Mouse (Mus musculus) gastrocnemius, adult 8-10 months (tissue): ENCODE measurements around the gene Adgrf5. TPM values are rescaled to one million over a fixed set of nuclear protein-coding genes. Genes with fewer than 3 reads are reported as not detected.
A peak's percentile ranks its signal among the peaks of the same experiment; 100 is the strongest.
"Not testable (repeated sequence)": the region's sequence is repeated elsewhere in the genome, so short reads cannot be mapped to it uniquely, and the experiment has no call there.

Source experiments
- DNase-seq, 2 experiments: peaks; one replicate each; pipeline ENCODE4 v3.0.0; 2022; ENCODE audit warnings: low spot score in 2 of 2
- total RNA-seq, 4 experiments: library from RNA; stranded (reverse); gene quantifications; 2 replicates each; pipeline ENCODE4 v1.2.4; 2022

The Adgrf5 gene
- total RNA-seq, 4 experiments from 2014 or later: 52.7 to 77.3 (median 63.6) TPM

DNA sequence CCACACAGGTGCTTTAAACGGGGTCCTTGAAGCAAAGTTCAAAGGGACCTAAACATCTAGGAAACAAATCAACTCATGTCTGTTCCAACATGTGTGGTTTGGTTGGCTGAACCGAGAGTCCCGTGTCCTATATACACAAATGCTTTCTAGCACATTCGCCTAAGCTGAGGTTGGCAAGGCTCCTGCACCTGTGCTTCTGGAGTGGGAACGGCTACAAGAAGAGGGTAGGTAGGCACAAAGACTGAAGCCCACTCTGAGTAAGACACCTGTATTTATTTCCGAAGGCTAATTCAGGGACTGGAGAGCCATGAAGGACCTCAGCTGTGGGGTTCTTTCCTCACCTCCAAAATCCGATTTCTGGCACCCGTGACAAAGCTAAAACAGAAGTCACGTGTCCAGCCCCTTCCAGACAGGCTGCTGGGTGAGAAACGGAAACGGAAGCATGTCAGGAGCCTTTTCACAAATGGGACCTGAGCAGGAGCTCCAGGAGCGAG lies 99.5 kb downstream of the Adgrf5 start:
- DNase-seq: no peak

DNA sequence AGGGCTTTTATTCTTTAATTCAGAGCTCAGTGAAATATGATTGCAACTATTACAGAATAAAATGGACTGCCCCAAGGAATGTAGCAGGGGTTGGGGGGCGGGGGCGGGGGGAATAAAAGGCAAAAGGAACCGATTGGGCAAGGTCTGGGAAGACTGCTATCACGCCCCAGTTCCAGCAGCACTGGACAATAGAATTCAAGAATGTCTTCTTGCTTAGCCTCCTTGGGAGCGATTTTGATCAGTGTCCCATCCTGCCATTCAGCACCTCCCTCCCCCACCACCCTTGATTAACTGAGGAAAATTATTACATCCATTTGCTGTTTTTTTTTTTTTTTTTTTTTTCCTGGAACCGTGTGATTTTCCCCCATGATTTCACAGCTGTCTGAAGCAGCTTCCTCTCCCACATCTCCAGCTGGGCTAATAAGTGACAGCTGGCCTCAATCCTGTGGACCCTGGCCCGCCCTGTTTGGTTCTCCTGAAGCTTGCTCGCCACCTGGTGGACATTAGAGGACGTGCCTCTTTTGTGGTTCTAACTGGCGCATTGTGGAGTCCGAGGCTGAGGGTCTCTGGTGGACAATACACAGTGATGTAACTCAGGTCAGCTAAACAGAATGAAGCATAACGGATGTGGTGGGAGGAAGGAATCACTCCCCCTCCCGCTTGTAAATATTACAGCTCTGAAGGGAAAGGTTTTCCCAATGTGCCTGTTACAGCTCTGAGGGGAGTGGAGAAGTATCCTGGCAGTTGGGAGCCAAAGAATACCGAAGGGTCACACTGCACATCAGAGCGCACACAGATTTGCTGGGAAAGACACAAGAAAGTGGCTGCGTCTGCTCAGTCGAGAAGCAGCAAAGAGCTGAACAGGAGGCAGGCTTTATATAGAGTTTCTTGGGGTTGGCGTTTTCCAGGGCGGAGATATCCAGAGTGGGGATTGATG lies 100.3 kb downstream of the Adgrf5 start:
- DNase-seq: peak; percentile 40 to 52

DNA sequence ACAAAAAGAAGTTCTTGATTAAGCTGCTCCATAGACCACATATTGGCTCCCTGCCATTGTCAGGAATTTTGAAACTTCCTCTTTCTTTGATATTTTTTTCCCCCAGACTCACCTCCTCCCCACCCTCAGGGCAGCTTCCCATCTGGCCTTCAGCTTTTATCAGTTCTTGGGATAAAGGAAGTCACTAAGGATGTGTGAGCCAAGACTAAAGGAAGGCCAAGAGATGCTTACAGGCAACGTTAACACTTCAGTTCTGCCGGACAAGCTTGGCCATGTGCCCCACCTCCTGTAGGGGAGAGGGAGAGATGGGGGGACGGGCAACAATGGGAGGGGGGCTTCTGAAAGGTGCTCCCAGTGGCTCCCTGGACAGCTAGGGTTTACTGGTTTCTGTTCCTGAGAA lies 109.8 kb downstream of the Adgrf5 start:
- no peak for DNase-seq

DNA sequence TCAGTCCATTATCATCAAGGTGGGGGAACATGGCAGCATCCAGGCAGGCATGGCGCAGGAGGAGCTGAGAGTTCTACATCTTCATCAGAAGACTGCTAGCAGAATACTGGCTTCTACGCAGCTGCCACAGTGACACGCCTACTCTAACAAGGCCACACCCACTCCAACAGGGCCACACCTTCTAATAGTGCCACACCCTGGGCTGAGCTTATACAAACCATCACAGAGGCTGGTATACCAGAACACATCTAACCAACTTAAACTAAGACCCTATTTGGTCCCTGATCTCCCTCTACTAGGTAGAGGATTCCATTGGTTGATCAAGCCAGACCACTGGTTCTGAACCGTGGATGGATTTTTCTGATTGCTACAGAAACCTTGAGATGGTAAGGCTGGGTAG lies 112.3 kb downstream of the Adgrf5 start:
- no peak for DNase-seq

DNA sequence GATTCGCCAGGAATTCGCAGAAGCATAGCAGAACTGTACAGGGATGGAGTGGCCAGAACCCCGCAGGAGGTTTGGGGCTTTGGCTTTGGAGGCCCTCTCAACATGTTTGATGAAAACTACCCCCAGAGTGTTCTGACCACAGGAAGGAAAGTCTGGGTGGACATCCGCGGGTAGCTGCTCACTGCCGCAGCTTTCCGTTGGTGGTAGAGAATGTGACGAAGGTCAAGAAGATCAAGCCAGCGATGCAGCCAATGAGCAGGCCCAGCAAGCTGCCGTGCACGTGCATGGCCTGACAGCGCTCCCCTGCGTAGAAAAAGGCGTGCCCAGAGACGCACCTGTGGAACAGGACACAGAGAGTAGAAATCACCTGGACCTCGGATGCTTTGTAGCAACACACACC lies 114.5 kb downstream of the Adgrf5 start:
- DNase-seq: no peak

DNA sequence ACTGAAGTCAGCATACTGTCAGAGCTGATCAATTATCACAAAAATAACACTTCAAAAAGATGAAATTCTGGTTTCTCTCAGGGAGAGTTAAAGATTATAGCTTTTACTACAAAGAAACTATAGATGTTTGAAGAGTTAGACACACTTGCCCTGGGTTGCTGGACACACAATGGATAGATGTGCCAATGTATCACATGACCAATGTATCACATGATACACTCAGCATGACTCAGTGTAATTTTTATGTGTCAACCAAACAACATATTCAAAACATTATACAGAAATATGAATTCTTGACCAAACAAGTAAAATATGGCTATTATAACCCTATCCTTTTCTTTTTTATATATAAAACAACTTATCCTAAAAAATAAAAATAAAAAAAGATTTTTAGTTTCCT lies 117.4 kb downstream of the Adgrf5 start:
- no peak for DNase-seq

DNA sequence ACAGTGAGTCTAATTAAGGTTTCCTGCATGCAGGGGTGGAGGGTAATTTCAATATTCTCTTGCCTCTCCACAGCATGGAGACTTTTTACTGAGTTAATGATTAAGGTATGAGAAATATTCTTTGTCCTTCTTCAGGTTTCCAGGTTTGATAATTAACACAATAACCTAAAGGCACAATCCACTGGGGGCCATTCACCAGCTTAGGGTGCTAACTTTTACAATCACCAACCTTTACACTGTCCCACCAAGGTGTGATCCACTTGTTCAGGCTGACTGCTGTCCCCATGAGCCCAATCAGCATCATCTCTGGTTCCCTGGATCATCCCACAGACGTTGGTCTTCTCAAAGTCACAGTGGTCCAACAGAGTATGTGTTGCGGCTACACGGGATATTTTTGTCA lies 125.7 kb downstream of the Adgrf5 start:
- DNase-seq: no peak

DNA sequence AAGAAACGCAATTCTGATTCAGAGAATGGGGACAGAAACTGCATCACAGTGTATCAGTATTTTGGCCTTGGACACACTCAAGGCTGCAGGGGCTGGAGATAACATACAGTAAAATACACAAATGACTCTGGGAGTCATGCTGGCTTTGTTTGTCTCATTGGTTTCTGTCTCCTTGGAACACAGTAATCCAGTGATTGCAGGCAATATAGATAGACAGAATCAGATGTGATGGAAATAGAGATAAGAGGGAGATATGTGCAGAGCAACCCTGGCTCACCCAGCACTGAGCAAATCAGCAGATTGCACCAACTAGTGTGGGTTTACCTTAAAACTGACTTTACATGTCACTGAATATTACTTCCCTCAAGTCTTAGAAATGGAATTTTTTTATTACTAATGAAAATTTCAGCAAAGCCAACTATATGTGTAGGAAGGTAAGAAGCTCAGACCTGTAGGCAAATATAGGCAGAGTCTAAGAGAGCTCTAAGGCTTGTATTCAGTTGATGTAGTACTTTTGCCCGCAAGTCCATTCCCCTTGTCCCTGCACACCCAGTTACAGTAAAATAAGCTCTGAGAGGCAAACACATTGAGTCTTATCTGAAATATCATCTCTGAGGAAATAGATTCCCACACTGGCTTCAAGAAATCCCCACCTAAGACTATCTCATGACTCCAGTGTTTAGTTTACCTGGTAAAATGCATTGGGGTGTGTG lies 128.3 kb downstream of the Adgrf5 start:
- DNase-seq: no peak

DNA sequence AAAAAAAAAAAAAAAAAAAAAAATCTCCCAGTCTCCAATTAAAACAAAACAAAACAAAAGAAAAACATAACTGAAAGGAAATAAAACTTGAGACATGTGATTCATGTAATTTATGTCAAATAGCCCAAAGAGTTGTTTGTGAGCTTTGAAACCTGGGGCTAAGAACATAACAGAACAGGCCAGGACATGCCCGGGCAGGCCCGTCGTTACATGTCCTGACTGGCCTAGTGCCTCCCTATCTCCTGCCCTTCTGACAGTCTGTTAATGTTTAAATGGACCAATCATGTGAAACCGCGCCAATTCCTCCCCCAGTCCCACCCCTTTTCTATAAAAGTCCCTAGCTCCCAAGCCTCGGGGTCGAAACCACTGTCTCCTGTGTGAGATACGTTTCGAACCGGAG lies 130.1 kb downstream of the Adgrf5 start:
- DNase-seq: not testable (repeated sequence)

DNA sequence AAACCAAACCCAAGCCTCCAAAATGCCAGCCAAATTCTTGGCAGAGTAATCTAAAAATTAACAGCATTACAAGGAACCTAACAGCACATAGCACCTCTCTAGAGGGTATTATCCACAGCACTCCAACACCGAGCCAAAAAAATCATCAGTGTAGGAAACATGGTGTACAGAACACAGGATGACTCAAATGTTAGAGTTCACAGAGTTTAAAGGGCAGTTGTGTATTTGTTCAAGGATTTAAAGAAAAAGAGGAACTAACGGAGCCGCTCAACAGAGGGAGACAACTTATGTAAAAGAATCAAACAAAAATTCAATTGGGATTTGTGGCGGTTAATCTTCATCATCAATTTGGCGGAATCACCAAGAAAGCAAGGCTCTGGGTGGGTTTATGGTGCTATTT lies 135.3 kb downstream of the Adgrf5 start:
- no peak for DNase-seq

DNA sequence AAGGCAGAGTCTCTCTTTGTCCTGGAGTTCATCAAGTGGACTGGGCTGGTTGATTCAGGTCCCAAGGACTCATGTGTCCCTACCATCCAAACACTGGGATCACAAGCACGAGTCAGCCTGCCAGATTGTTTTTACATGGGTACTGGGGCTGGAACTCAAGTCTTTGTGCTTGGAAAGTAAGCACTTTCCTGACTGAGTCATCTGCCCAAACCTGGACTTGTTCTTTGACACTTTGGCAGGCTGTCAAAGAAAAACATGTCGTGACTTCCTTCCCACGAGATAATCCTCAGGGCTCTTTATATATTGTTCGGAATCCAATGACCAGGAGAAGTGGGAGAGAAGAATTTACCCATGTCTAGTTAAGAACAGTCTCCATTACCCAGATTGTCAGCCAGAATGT lies 137.3 kb downstream of the Adgrf5 start:
- DNase-seq: no peak

DNA sequence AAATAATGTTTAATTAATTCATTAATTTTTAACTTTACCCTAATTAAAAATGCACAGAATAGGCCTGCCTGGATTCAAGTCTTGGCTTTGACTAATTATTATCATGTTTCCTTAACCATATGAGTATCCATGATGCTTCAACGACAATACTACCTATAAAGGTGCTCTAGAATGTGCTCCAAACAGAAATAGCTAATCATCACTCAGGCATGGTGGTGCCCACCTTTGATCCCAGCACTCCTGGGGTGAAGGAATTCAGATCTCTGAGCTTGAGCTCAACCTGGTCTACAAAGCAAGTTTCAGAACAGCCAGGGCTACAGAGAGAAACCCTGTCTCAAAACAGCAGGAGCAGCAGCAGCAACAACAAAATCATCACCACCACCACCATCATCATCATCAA lies 140.3 kb downstream of the Adgrf5 start:
- no peak for DNase-seq

DNA sequence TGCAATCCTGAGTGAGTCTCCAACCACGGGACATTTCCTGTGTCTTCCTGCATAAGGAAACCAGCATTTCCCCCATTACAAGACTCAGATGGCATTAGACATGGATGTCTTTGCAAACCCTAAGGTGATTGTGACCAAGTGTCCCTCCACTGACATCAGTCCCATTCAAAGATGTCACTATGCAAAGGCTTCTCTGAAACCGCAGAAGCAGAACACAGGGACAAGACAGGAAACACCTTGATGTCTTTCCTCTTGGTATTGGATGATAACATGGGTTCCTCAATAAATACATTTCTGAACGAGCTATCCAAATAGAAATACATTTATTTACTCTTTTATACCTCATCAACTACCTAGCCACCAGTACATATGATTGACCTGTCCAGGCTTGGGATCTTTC lies 141.0 kb downstream of the Adgrf5 start:
- no peak for DNase-seq

DNA sequence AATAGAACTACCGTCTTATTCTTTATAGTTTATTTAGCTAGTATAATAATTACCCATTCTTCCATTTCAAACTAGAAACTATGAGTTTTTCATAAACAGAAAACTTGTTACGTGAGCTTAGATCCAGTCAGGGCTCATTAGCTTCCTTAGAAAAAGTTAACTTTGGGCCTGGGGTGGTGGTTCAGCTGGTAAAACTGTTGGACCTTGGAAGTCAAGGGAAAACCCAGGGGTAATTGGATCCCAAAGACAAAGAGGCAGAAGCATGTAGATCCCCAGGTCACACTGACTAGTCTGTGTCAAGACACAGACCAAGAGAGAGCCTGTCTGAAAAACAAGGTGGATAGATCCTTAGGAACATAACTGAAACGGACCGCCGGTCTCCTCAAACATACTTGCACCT lies 141.4 kb downstream of the Adgrf5 start:
- DNase-seq: no peak

DNA sequence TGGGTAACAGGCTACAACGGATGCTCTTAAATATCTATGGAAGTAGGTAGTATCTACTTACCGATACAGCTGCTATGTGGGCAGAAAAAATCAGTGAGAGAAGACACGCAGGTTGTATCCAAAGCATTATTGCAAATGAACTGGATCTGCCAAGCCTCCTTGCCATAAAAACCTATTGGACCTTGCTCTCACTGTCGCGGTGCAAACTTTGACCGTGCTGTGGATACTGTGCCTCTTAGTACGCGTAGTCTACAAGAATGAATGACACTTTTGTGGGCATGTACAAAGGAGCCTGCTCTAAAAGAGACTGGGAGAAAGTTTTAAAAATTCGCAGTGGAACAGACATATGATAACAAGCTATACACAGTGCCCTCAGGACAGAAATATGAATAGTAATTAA lies 142.3 kb downstream of the Adgrf5 start, which contains the start of gene Mep1a:
TSS of gene Mep1a (minus strand) at position 221 of the 400 bp plus-strand sequence.
- DNase-seq: no peak

DNA sequence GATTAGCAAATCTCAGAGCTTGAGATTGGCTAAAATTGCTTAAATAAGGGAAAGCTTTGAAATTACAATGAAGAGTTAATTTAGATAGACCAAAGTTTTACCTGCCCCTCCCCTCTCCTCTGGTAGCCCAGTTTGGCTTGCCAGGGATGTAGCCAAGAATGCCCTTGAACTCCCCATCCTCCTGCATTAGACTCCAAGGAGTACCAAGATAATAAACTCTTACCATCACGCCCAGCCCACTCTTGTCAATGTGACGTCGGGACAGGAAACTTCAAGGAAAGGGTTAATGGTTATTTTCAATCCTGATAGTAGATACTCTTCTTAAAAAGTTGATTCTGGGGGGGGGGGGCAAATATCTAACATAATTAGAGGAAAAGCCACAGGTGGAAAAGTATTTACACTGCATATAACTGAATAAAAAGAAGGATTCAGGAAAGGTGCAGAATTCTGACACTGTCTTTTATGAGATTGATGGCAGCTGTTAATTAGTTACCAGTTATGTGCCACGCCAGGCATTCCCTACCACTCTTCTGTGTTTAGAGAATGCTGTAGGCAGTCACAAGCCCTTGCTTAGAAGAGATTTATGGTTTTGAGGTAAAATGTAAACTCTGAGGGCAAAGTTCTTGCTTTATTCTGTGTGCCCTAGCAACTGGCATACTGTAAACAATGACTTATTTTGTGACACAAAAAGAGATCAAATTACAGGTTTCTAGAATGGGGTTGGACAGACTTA lies 143.8 kb downstream of the Adgrf5 start:
- no peak for DNase-seq

DNA sequence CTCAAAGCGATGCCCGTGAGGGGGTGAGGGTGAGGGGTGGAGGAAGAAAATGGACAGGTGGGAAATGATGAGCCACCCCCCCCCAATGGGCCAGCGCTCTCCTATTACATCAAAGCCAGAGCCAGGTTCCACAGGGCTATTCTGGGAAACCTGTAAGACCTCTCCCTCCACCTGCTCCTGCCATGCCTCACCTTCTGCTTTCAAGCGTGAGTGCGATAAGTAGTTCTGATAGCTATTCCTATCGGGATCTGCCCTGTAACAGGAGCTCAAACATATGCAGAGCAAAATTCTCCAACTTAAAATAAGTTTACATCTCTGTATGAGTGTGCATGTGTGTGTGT lies 144.3 kb downstream of the Adgrf5 start:
- no peak for DNase-seq

Other genes with a start within 250 kb of the Adgrf5 start
- not detected for gene Adgrf1, start 90.1 kb upstream of the Adgrf5 start, total RNA-seq
- not detected for gene Mep1a, start 142.4 kb downstream of the Adgrf5 start, total RNA-seq
- not detected for gene Ankrd66, start 183.2 kb downstream of the Adgrf5 start, total RNA-seq
- gene Pla2g7, start 207.6 kb downstream of the Adgrf5 start, total RNA-seq: 10 to 100 TPM; 48.9 to 85.9 (median 58.6) TPM